Mouse (Mus musculus) brain, adult 2 months (tissue): ENCODE measurements at regions not wholly inside any gene's neighbourhood (a gene's known extent, or its start where the extent isn't known, plus 50 kb on each side); places are given as distances from the start of the nearest gene placed in this dataset.
A peak's percentile ranks its signal among the peaks of the same experiment; 100 is the strongest.
"Not testable (repeated sequence)": the region's sequence is repeated elsewhere in the genome, so short reads cannot be mapped to it uniquely, and the experiment has no call there.

Experiments
- DNase-seq: peaks from one replicate; pipeline ENCODE4 v3.0.0; 2011; ENCODE audit warnings: low read depth, low spot score

- no peak for DNase-seq
Measured at GRCm38 (mm10) chr15:26953818-26954385, 58.5 kb upstream of the Fbxl7 start.

GRCm38 (mm10) chr15:26958980-26959379 lies 63.6 kb upstream of the Fbxl7 start:
- no peak for DNase-seq

- peak; percentile 7 for DNase-seq
Measured at GRCm38 (mm10) chr15:26968392-26969025, 73.1 kb upstream of the Fbxl7 start.

GRCm38 (mm10) chr15:26970770-26971169 lies 75.4 kb upstream of the Fbxl7 start:
- peak; percentile 35 for DNase-seq

- no peak for DNase-seq
Measured at GRCm38 (mm10) chr15:26993054-26993453, 97.7 kb upstream of the Fbxl7 start.

GRCm38 (mm10) chr15:27009069-27009468 lies 113.7 kb upstream of the Fbxl7 start:
- DNase-seq = no peak

GRCm38 (mm10) chr15:27013906-27014658 lies 118.7 kb upstream of the Fbxl7 start:
- DNase-seq = no peak

- no peak for DNase-seq
Measured at GRCm38 (mm10) chr15:27014659-27014974, 119.2 kb upstream of the Fbxl7 start.

GRCm38 (mm10) chr15:27020471-27020870 lies 125.1 kb upstream of the Fbxl7 start:
- peak; percentile 52 for DNase-seq

- no peak for DNase-seq
Measured at GRCm38 (mm10) chr15:27033261-27033660, 137.9 kb upstream of the Fbxl7 start.

GRCm38 (mm10) chr15:27043788-27044187 lies 148.4 kb upstream of the Fbxl7 start:
- DNase-seq = peak; percentile 87

GRCm38 (mm10) chr15:27050673-27051072 lies 155.3 kb upstream of the Fbxl7 start:
- DNase-seq = no peak

- DNase-seq = peak; percentile 60
Measured at GRCm38 (mm10) chr15:27063456-27063855, 168.1 kb upstream of the Fbxl7 start.

GRCm38 (mm10) chr15:27063971-27064370 lies 168.6 kb upstream of the Fbxl7 start:
- peak; percentile 49 for DNase-seq

GRCm38 (mm10) chr15:27067691-27068090 lies 172.3 kb upstream of the Fbxl7 start:
- DNase-seq = peak; percentile 43

- DNase-seq = no peak
Measured at GRCm38 (mm10) chr15:27077926-27078325, 182.5 kb upstream of the Fbxl7 start.

- DNase-seq = no peak
Measured at GRCm38 (mm10) chr15:27082826-27083225, 187.4 kb upstream of the Fbxl7 start.

GRCm38 (mm10) chr15:27083596-27083995 lies 188.2 kb upstream of the Fbxl7 start:
- DNase-seq = no peak

GRCm38 (mm10) chr15:27089155-27089554 lies 193.8 kb upstream of the Fbxl7 start:
- DNase-seq = no peak

GRCm38 (mm10) chr15:27094102-27094501 lies 198.7 kb upstream of the Fbxl7 start:
- DNase-seq = no peak

- peak; percentile 60 for DNase-seq
Measured at GRCm38 (mm10) chr15:27095231-27095630, 199.9 kb upstream of the Fbxl7 start.

GRCm38 (mm10) chr15:27101610-27102009 lies 206.2 kb upstream of the Fbxl7 start:
- DNase-seq = not testable (repeated sequence)

- DNase-seq = no peak
Measured at GRCm38 (mm10) chr15:27109130-27109529, 213.8 kb upstream of the Fbxl7 start.
